Mouse (Mus musculus) midbrain, postnatal 0 days (tissue): ENCODE results near the gene Med25. TPM values are rescaled to one million over a fixed set of nuclear protein-coding genes. Genes with fewer than 3 reads are reported as not detected.

Experiments
- ATAC-seq: fragments of 200-750 bp; cut with Nextera tagmentation; 2 replicates; pipeline ENCODE4 v1.8.0; 2017; ENCODE audit warnings: moderate number of reproducible peaks, mild to moderate bottlenecking, moderate TSS enrichment, moderate library complexity; ENCODE audit not compliant: low FRiP score
- DNase-seq: peaks from one replicate; pipeline ENCODE4 v3.0.0-alpha.2; 2015; ENCODE audit warnings: low spot score
- H3K27ac ChIP-seq: fragments of 300-500 bp; sonication (generic); 2 replicates; pipeline ENCODE4 v1.5.1; 2014; ENCODE audit warnings: low read depth, mild to moderate bottlenecking, low read length, mixed read lengths
- H3K27me3 ChIP-seq: fragments of 300-500 bp; sonication (generic); 2 replicates; pipeline ENCODE4 v1.6.1; 2014; ENCODE audit warnings: low read length, control low read depth, mixed read lengths; ENCODE audit not compliant: insufficient read depth
- H3K36me3 ChIP-seq: fragments of 300-500 bp; sonication (generic); 2 replicates; pipeline ENCODE4 v1.6.1; 2014; ENCODE audit warnings: low read length, control low read depth, mixed read lengths; ENCODE audit not compliant: insufficient read depth
- H3K4me1 ChIP-seq: fragments of 300-500 bp; sonication (generic); 2 replicates; pipeline ENCODE4 v1.6.1; 2014; ENCODE audit warnings: mild to moderate bottlenecking, control low read depth, antibody characterized with exemption, low read length, mixed read lengths; ENCODE audit not compliant: insufficient read depth
- H3K4me2 ChIP-seq: fragments of 300-500 bp; sonication (generic); 2 replicates; pipeline ENCODE4 v1.6.1; 2014; ENCODE audit warnings: low read depth, mild to moderate bottlenecking, low read length, mixed read lengths; ENCODE audit not compliant: poor library complexity, severe bottlenecking
- H3K4me3 ChIP-seq: fragments of 300-500 bp; sonication (generic); 2 replicates; pipeline ENCODE4 v1.5.1; 2014; ENCODE audit warnings: low read depth, mild to moderate bottlenecking, low read length, moderate library complexity
- H3K9ac ChIP-seq: fragments of 300-500 bp; sonication (generic); replicated peaks from 2 replicates; pipeline ENCODE4 v1.6.1; 2014; ENCODE audit warnings: mild to moderate bottlenecking, low read length, moderate library complexity, mixed read lengths; ENCODE audit not compliant: poor library complexity, severe bottlenecking
- H3K9me3 ChIP-seq: fragments of 300-500 bp; sonication (generic); 2 replicates; pipeline ENCODE4 v1.6.1; 2016; ENCODE audit warnings: low read length, control low read depth
- CTCF ChIP-seq: IDR thresholded peaks from 2 replicates; pipeline ENCODE4 v1.5.1; 2016; ENCODE audit warnings: antibody characterized with exemption, mild to moderate bottlenecking
- WGBS: fragments of 180-500 bp; shearing (Covaris S2); extraction: QIAGEN DNeasy Blood & Tissue Kit; methylation state at CpG from one replicate; pipeline ENCODE4 v1.1.7; 2014; 5-methylcytosine and 5-hydroxymethylcytosine counted together
- microRNA counts: library from miRNA; unstranded; fragments of <30 nt; microRNA quantifications from one replicate; lab custom pipeline; 2015
- microRNA-seq: library from miRNA; unstranded; fragments of <30 nt; microRNA quantifications from one replicate; pipeline ENCODE4, GENCODE M21; 2016; ENCODE audit warnings: borderline number of aligned reads
- polyA plus RNA-seq: library from polyadenylated mRNA; unstranded; fragments of >200 nt; fragmentation: Nextera tagmentation; extraction: Ambion mirVana; gene quantifications from 2 replicates; pipeline ENCODE4 v1.2.1, GENCODE M21; 2015
- total RNA-seq: library from RNA; depleted of rRNA; stranded (reverse); fragments of >200 nt; gene quantifications from 2 replicates; pipeline ENCODE4 v1.2.3, GENCODE M21; 2014; rRNA removed

Med25 gene
- total and polyA plus RNA-seq, 2 experiments from 2014 or later: 150 to 182 TPM

- ATAC-seq (no peak), DNase-seq (no peak)
- Histone ChIP-seq H3K27me3 (0 out of 2 replicates have a peak, but pooled peaks cover 3% of the 10 kb centered on the region), H3K4me2 (no peak overlapping the region), H3K27ac (no peak overlapping the region), H3K36me3 (peaks cover 19% of the 10 kb centered on the region), H3K4me1 (0 out of 2 replicates have a peak, but pooled peaks cover 3% of the 10 kb centered on the region), H3K9ac (no peak overlapping the region), H3K9me3 (no peaks in the 10 kb centered on the region), H3K4me3 (no peak overlapping the region)
- no peak for TF ChIP-seq CTCF
- 88% methylated on average over 8 of the region's 9 CpGs for WGBS
Observed at GRCm38 (mm10) chr7:44836423-44837053, 56.0 kb downstream of the Med25 start.

- no peak overlapping the region for H3K4me2 ChIP-seq
- H3K27ac ChIP-seq: no peak overlapping the region
- H3K4me3 ChIP-seq: no peak overlapping the region
- 0 out of 2 replicates have a peak, but pooled peaks cover 3% of the 10 kb centered on the region for H3K4me1 ChIP-seq
- H3K9me3 ChIP-seq: no peaks in the 10 kb centered on the region
- DNase-seq (no peak), ATAC-seq (no peak)
- no peak for TF ChIP-seq CTCF
- WGBS: 60% methylated on average over 3 of the region's 3 CpGs
- H3K36me3 ChIP-seq: peaks cover 21% of the 10 kb centered on the region
- no peaks in the 10 kb centered on the region for H3K27me3 ChIP-seq
- no peak overlapping the region for H3K9ac ChIP-seq
Observed at GRCm38 (mm10) chr7:44836016-44836404, 56.5 kb downstream of the Med25 start.

- H3K36me3 ChIP-seq: peaks cover 22% of the 10 kb centered on the region
- no peak overlapping the region for H3K27ac ChIP-seq
- ATAC-seq (no peak), DNase-seq (no peak)
- TF ChIP-seq CTCF: no peak
- H3K4me2 ChIP-seq: no peak overlapping the region
- 0 out of 2 replicates have a peak, but pooled peaks cover 3% of the 10 kb centered on the region for H3K4me1 ChIP-seq
- H3K27me3 ChIP-seq: no peaks in the 10 kb centered on the region
- no peak overlapping the region for H3K9ac ChIP-seq
- no peaks in the 10 kb centered on the region for H3K9me3 ChIP-seq
- no peak overlapping the region for H3K4me3 ChIP-seq
- WGBS: 100% methylated on average over 1 of the region's 1 CpGs
Observed at GRCm38 (mm10) chr7:44835373-44836015, 57.0 kb downstream of the Med25 start.

- WGBS: 78% methylated on average over 4 of the region's 4 CpGs
- no peak overlapping the region for H3K27ac ChIP-seq
- no peaks in the 10 kb centered on the region for H3K9me3 ChIP-seq
- H3K9ac ChIP-seq: no peak overlapping the region
- TF ChIP-seq CTCF: no peak
- H3K36me3 ChIP-seq: peaks cover 42% of the 10 kb centered on the region
- H3K4me2 ChIP-seq: no peak overlapping the region
- no peaks in the 10 kb centered on the region for H3K4me1 ChIP-seq
- no peak overlapping the region for H3K4me3 ChIP-seq
- ATAC-seq (no peak), DNase-seq (no peak)
- H3K27me3 ChIP-seq: no peaks in the 10 kb centered on the region
Observed at GRCm38 (mm10) chr7:44832763-44833162, 59.7 kb downstream of the Med25 start.

- H3K4me1 ChIP-seq: no peaks in the 10 kb centered on the region
- no peak for TF ChIP-seq CTCF
- WGBS: 94% methylated on average over 5 of the region's 5 CpGs
- no peak overlapping the region for H3K27ac ChIP-seq
- no peaks in the 10 kb centered on the region for H3K27me3 ChIP-seq
- no peak overlapping the region for H3K4me3 ChIP-seq
- no peaks in the 10 kb centered on the region for H3K9me3 ChIP-seq
- DNase-seq: no peak
- no peak overlapping the region for H3K4me2 ChIP-seq
- no peak for ATAC-seq
- H3K9ac ChIP-seq: no peak overlapping the region
- H3K36me3 ChIP-seq: peaks cover 42% of the 10 kb centered on the region
Observed at GRCm38 (mm10) chr7:44828706-44829105, 63.8 kb downstream of the Med25 start.

GRCm38 (mm10) chr7:44826771-44827170, 65.7 kb downstream of the Med25 start:
- WGBS: 80% methylated on average over 3 of the region's 3 CpGs
- no peak for ATAC-seq
- Histone ChIP-seq H3K4me3 (no peak overlapping the region), H3K27me3 (no peaks in the 10 kb centered on the region), H3K9ac (no peak overlapping the region), H3K36me3 (peaks cover 36% of the 10 kb centered on the region), H3K4me1 (no peaks in the 10 kb centered on the region), H3K9me3 (no peaks in the 10 kb centered on the region), H3K27ac (no peak overlapping the region), H3K4me2 (no peak overlapping the region)
- TF ChIP-seq CTCF: no peak
- no peak for DNase-seq

MicroRNA genes within 50 kb of the gene (microRNA counts, 519-probe panel; counts per million panel counts)
- microRNA mmu-miR-707 (lab: Ali Mortazavi, UCI): 528 counts per million, percentile 58 among the panel's probes with 10 or more counts

Small RNAs within 50 kb of the gene (microRNA-seq; reads per million reads assigned to microRNA genes)
- gene Mir707: not detected

Other genes starting within 250 kb of the Med25 start
- 8.8 and 11.0 TPM in 2 replicates for gene Myh14, start 221.9 kb downstream of the Med25 start, total RNA-seq
- gene Myh14, start 221.9 kb downstream of the Med25 start, polyA plus RNA-seq: 6.9 and 7.9 TPM in 2 replicates
- gene Izumo2, start 184.0 kb downstream of the Med25 start, total RNA-seq: not detected in 2 replicates
- not detected in 2 replicates for gene Izumo2, start 184.0 kb downstream of the Med25 start, polyA plus RNA-seq
- 22.8 and 23.3 TPM in 2 replicates for gene Vrk3, start 144.3 kb downstream of the Med25 start, total RNA-seq
- 23.5 and 26.4 TPM in 2 replicates for gene Vrk3, start 144.3 kb downstream of the Med25 start, polyA plus RNA-seq
- 1.1 TPM in 2 replicates for gene Zfp473, start 141.7 kb downstream of the Med25 start, total RNA-seq
- gene Zfp473, start 141.7 kb downstream of the Med25 start, polyA plus RNA-seq: 0.48 and 0.51 TPM in 2 replicates
- 51.4 and 65.9 TPM in 2 replicates for gene Nup62, start 76.6 kb downstream of the Med25 start, total RNA-seq
- 45.8 and 46.9 TPM in 2 replicates for gene Nup62, start 76.6 kb downstream of the Med25 start, polyA plus RNA-seq
- not detected in 2 replicates for gene Il4i1, start 76.3 kb downstream of the Med25 start, total RNA-seq
- gene Il4i1, start 76.3 kb downstream of the Med25 start, polyA plus RNA-seq: 0.62 and 1.1 TPM in 2 replicates
- 4.8 and 6.8 TPM in 2 replicates for gene Atf5, start 76.1 kb downstream of the Med25 start, total RNA-seq
- gene Atf5, start 76.1 kb downstream of the Med25 start, polyA plus RNA-seq: 3.4 and 3.7 TPM in 2 replicates
- gene Akt1s1, start 43.7 kb downstream of the Med25 start, total RNA-seq: 104 and 120 TPM in 2 replicates
- gene Akt1s1, start 43.7 kb downstream of the Med25 start, polyA plus RNA-seq: 89.1 and 91.0 TPM in 2 replicates
- 79.7 and 129 TPM in 2 replicates for gene Tbc1d17, start 43.6 kb downstream of the Med25 start, total RNA-seq
- gene Tbc1d17, start 43.6 kb downstream of the Med25 start, polyA plus RNA-seq: 115 and 126 TPM in 2 replicates
- gene Pnkp, start 35.6 kb downstream of the Med25 start, total RNA-seq: 29.5 and 32.4 TPM in 2 replicates
- 31.2 and 31.5 TPM in 2 replicates for gene Pnkp, start 35.6 kb downstream of the Med25 start, polyA plus RNA-seq
- 484 and 500 TPM in 2 replicates for gene Ptov1, start 22.9 kb downstream of the Med25 start, total RNA-seq
- gene Ptov1, start 22.9 kb downstream of the Med25 start, polyA plus RNA-seq: 430 and 439 TPM in 2 replicates
- 18.5 and 22.4 TPM in 2 replicates for gene Fuz, start 3.4 kb upstream of the Med25 start, total RNA-seq
- gene Fuz, start 3.4 kb upstream of the Med25 start, polyA plus RNA-seq: 14.8 and 15.4 TPM in 2 replicates
- 208 and 238 TPM in 2 replicates for gene Ap2a1, start 36.8 kb upstream of the Med25 start, total RNA-seq
- 128 and 129 TPM in 2 replicates for gene Ap2a1, start 36.8 kb upstream of the Med25 start, polyA plus RNA-seq
- gene Tsks, start 50.5 kb upstream of the Med25 start, total RNA-seq: not detected in 2 replicates
- 0.12 and 0.17 TPM in 2 replicates for gene Tsks, start 50.5 kb upstream of the Med25 start, polyA plus RNA-seq
- 88.1 and 90.1 TPM in 2 replicates for gene Cpt1c, start 82.1 kb upstream of the Med25 start, total RNA-seq
- gene Cpt1c, start 82.1 kb upstream of the Med25 start, polyA plus RNA-seq: 54.0 and 56.9 TPM in 2 replicates
- gene Prmt1, start 93.9 kb upstream of the Med25 start, total RNA-seq: 218 and 285 TPM in 2 replicates
- 580 and 583 TPM in 2 replicates for gene Prmt1, start 93.9 kb upstream of the Med25 start, polyA plus RNA-seq
- 37.2 and 40.6 TPM in 2 replicates for gene Irf3, start 104.9 kb upstream of the Med25 start, total RNA-seq
- gene Irf3, start 104.9 kb upstream of the Med25 start, polyA plus RNA-seq: 25.6 and 25.9 TPM in 2 replicates
- 7.8 and 11.4 TPM in 2 replicates for gene Bcl2l12, start 106.0 kb upstream of the Med25 start, total RNA-seq
- gene Bcl2l12, start 106.0 kb upstream of the Med25 start, polyA plus RNA-seq: 5.9 and 8.4 TPM in 2 replicates
- 86.5 and 90.9 TPM in 2 replicates for gene Scaf1, start 123.7 kb upstream of the Med25 start, total RNA-seq
- 49.0 and 53.3 TPM in 2 replicates for gene Scaf1, start 123.7 kb upstream of the Med25 start, polyA plus RNA-seq
- 7.3 and 7.9 TPM in 2 replicates for gene Rras, start 125.2 kb upstream of the Med25 start, total RNA-seq
- gene Rras, start 125.2 kb upstream of the Med25 start, polyA plus RNA-seq: 11.9 and 14.0 TPM in 2 replicates
- gene Prr12, start 160.2 kb upstream of the Med25 start, total RNA-seq: 17.4 and 17.9 TPM in 2 replicates
- gene Prr12, start 160.2 kb upstream of the Med25 start, polyA plus RNA-seq: 8.8 and 9.2 TPM in 2 replicates
- gene Nosip, start 169.7 kb upstream of the Med25 start, total RNA-seq: 68.3 and 79.4 TPM in 2 replicates
- 70.0 and 72.3 TPM in 2 replicates for gene Nosip, start 169.7 kb upstream of the Med25 start, polyA plus RNA-seq
- 7.7 and 10.3 TPM in 2 replicates for gene Prrg2, start 170.0 kb upstream of the Med25 start, total RNA-seq
- gene Prrg2, start 170.0 kb upstream of the Med25 start, polyA plus RNA-seq: 13.7 and 15.7 TPM in 2 replicates
- 24.2 and 29.5 TPM in 2 replicates for gene Rcn3, start 199.5 kb upstream of the Med25 start, total RNA-seq
- gene Rcn3, start 199.5 kb upstream of the Med25 start, polyA plus RNA-seq: 31.9 and 33.6 TPM in 2 replicates
- gene Fcgrt, start 211.1 kb upstream of the Med25 start, total RNA-seq: 27.2 and 30.5 TPM in 2 replicates
- gene Fcgrt, start 211.1 kb upstream of the Med25 start, polyA plus RNA-seq: 36.4 and 44.5 TPM in 2 replicates
- 1,069 and 1,136 TPM in 2 replicates for gene Rps11, start 231.7 kb upstream of the Med25 start, total RNA-seq
- 671 and 697 TPM in 2 replicates for gene Rps11, start 231.7 kb upstream of the Med25 start, polyA plus RNA-seq
- gene Rpl13a, start 236.0 kb upstream of the Med25 start, total RNA-seq: 1,048 and 1,621 TPM in 2 replicates
- gene Rpl13a, start 236.0 kb upstream of the Med25 start, polyA plus RNA-seq: 667 and 701 TPM in 2 replicates
- gene Gm45713, start 243.5 kb upstream of the Med25 start, total RNA-seq: 2.0 TPM in 1 of 2 replicates, not detected in the other
- gene Gm45713, start 243.5 kb upstream of the Med25 start, polyA plus RNA-seq: 0.39 TPM in 1 of 2 replicates, not detected in the other
- gene Flt3l, start 243.7 kb upstream of the Med25 start, total RNA-seq: 3.4 and 7.8 TPM in 2 replicates
- 1.3 and 1.7 TPM in 2 replicates for gene Flt3l, start 243.7 kb upstream of the Med25 start, polyA plus RNA-seq